Mouse (Mus musculus) forebrain, embryonic 14.5 days (tissue): ENCODE results near the gene Krt75. TPM values are rescaled to one million over a fixed set of nuclear protein-coding genes. Genes with fewer than 3 reads are reported as not detected.

ENCODE experiments used
- ATAC-seq: fragments of 200-750 bp; cut with Nextera tagmentation; 2 replicates; pipeline ENCODE4 v1.8.0; 2017; ENCODE audit warnings: mild to moderate bottlenecking, moderate library complexity
- DNase-seq: peaks from one replicate; pipeline ENCODE4 v3.0.0-alpha.2; 2015; ENCODE audit warnings: low spot score
- H3K27ac ChIP-seq: fragments of 300-500 bp; sonication (generic); 2 replicates; pipeline ENCODE4 v1.5.1; 2014; ENCODE audit warnings: low read depth, mild to moderate bottlenecking, control low read depth, low read length, moderate library complexity
- H3K27me3 ChIP-seq: fragments of 300-500 bp; sonication (generic); replicated peaks from 2 replicates; pipeline ENCODE4 v1.6.1; 2014; ENCODE audit warnings: low read length, control low read depth, mixed read lengths; ENCODE audit not compliant: control insufficient read depth, insufficient read depth
- H3K36me3 ChIP-seq: fragments of 300-500 bp; sonication (generic); 2 replicates; pipeline ENCODE4 v1.6.1; 2014; ENCODE audit warnings: low read length, control low read depth; ENCODE audit not compliant: control insufficient read depth, insufficient read depth
- H3K4me1 ChIP-seq: fragments of 300-500 bp; sonication (generic); 2 replicates; pipeline ENCODE4 v1.6.1; 2014; ENCODE audit warnings: antibody characterized with exemption, low read length, control low read depth; ENCODE audit not compliant: control insufficient read depth, insufficient read depth
- H3K4me2 ChIP-seq: fragments of 300-500 bp; sonication (generic); 2 replicates; pipeline ENCODE4 v1.6.1; 2014; ENCODE audit warnings: mild to moderate bottlenecking, control low read depth, low read length
- H3K4me3 ChIP-seq: fragments of 300-500 bp; sonication (generic); 2 replicates; pipeline ENCODE4 v1.5.1; 2014; ENCODE audit warnings: low read depth, low read length, control low read depth
- H3K9ac ChIP-seq: fragments of 300-500 bp; sonication (generic); 2 replicates; pipeline ENCODE4 v1.6.1; 2014; ENCODE audit warnings: mild to moderate bottlenecking, low read length, control low read depth, moderate library complexity
- H3K9me3 ChIP-seq: fragments of 300-500 bp; sonication (generic); replicated peaks from 2 replicates; pipeline ENCODE4 v1.6.1; 2016; ENCODE audit warnings: low read length, control low read depth, mixed read lengths; ENCODE audit not compliant: control insufficient read depth
- WGBS: fragments of 180-500 bp; shearing (Covaris S2); extraction: QIAGEN DNeasy Blood & Tissue Kit; methylation state at CpG from one replicate; pipeline ENCODE4 v1.1.7; 2014; 5-methylcytosine and 5-hydroxymethylcytosine counted together
- polyA plus RNA-seq: library from polyadenylated mRNA; unstranded; fragments of >200 nt; fragmentation: Nextera tagmentation; extraction: Ambion mirVana; gene quantifications from 2 replicates; pipeline ENCODE4 v1.2.1, GENCODE M21; 2014

The Krt75 gene
- 0.06 TPM in 1 of 2 replicates, not detected in the other for polyA plus RNA-seq

- no peak for DNase-seq
- H3K27ac ChIP-seq, result no peak within 1 kb of the TSS
- no peak within 1 kb of the TSS for H3K4me3 ChIP-seq
- no peak within 1 kb of the TSS for H3K9ac ChIP-seq
- WGBS, result 78% methylated on average over 15 of the region's 15 CpGs
- H3K4me2 ChIP-seq, result no peak within 1 kb of the TSS
- H3K4me1 ChIP-seq, result no peaks in the 10 kb centered on the region
- H3K36me3 ChIP-seq, result no peaks in the 10 kb centered on the region
- no peaks in the 10 kb centered on the region for H3K27me3 ChIP-seq
- no peaks in the 10 kb centered on the region for H3K9me3 ChIP-seq
- no peak for ATAC-seq
Observed at GRCm38 (mm10) chr15:101573796-101574345, at the start of gene Krt75. Gene Krt75, minus strand, starts transcription at chr15:101573904.

- H3K9ac ChIP-seq, result no peak overlapping the region
- H3K27ac ChIP-seq, result no peak overlapping the region
- ATAC-seq (no peak), DNase-seq (no peak)
- no peaks in the 10 kb centered on the region for H3K27me3 ChIP-seq
- no peaks in the 10 kb centered on the region for H3K4me1 ChIP-seq
- no peaks in the 10 kb centered on the region for H3K36me3 ChIP-seq
- H3K4me3 ChIP-seq, result no peak overlapping the region
- H3K9me3 ChIP-seq, result no peaks in the 10 kb centered on the region
- WGBS, result 64% methylated on average over 6 of the region's 6 CpGs
- H3K4me2 ChIP-seq, result no peak overlapping the region
Observed at GRCm38 (mm10) chr15:101599123-101599522, 25.4 kb upstream of the Krt75 start.

GRCm38 (mm10) chr15:101588216-101588615 is 14.5 kb upstream of the Krt75 start:
- Histone ChIP-seq H3K36me3 (no peaks in the 10 kb centered on the region), H3K27me3 (no peaks in the 10 kb centered on the region), H3K4me2 (no peak overlapping the region), H3K27ac (no peak overlapping the region), H3K9ac (no peak overlapping the region), H3K4me1 (no peaks in the 10 kb centered on the region), H3K9me3 (no peaks in the 10 kb centered on the region), H3K4me3 (no peak overlapping the region)
- 80% methylated on average over 10 of the region's 10 CpGs for WGBS
- DNase-seq (no peak), ATAC-seq (no peak)

- H3K27ac ChIP-seq, result no peak overlapping the region
- WGBS, result 55% methylated on average over 2 of the region's 2 CpGs
- no peak for ATAC-seq
- no peak overlapping the region for H3K4me2 ChIP-seq
- no peak overlapping the region for H3K4me3 ChIP-seq
- no peak for DNase-seq
- H3K4me1 ChIP-seq, result no peaks in the 10 kb centered on the region
- H3K9me3 ChIP-seq, result no peaks in the 10 kb centered on the region
- H3K36me3 ChIP-seq, result no peaks in the 10 kb centered on the region
- no peaks in the 10 kb centered on the region for H3K27me3 ChIP-seq
- no peak overlapping the region for H3K9ac ChIP-seq
Observed at GRCm38 (mm10) chr15:101584456-101584855, 10.8 kb upstream of the Krt75 start.

- Histone ChIP-seq H3K27me3 (no peaks in the 10 kb centered on the region), H3K36me3 (no peaks in the 10 kb centered on the region), H3K9me3 (no peaks in the 10 kb centered on the region), H3K4me2 (no peak overlapping the region), H3K4me3 (no peak overlapping the region), H3K4me1 (no peaks in the 10 kb centered on the region), H3K27ac (no peak overlapping the region), H3K9ac (no peak overlapping the region)
- WGBS, result 83% methylated on average over 8 of the region's 8 CpGs
- DNase-seq (no peak), ATAC-seq (no peak)
Observed at GRCm38 (mm10) chr15:101583211-101583965, 9.7 kb upstream of the Krt75 start.

- H3K36me3 ChIP-seq, result no peaks in the 10 kb centered on the region
- 81% methylated on average over 3 of the region's 3 CpGs for WGBS
Observed at GRCm38 (mm10) chr15:101581701-101582100, 8.0 kb upstream of the Krt75 start.

GRCm38 (mm10) chr15:101575506-101575905 is 1.8 kb upstream of the Krt75 start:
- WGBS, result 92% methylated on average over 5 of the region's 5 CpGs
- ATAC-seq, result no peak
- H3K4me3 ChIP-seq, result no peak overlapping the region

More at GRCm38 (mm10) chr15:101581701-101582100, 8.0 kb upstream of the Krt75 start:
- H3K9ac ChIP-seq, result no peak overlapping the region
- no peaks in the 10 kb centered on the region for H3K4me1 ChIP-seq
- no peaks in the 10 kb centered on the region for H3K9me3 ChIP-seq
- no peaks in the 10 kb centered on the region for H3K27me3 ChIP-seq
- no peak overlapping the region for H3K27ac ChIP-seq
- no peak for ATAC-seq
- no peak overlapping the region for H3K4me3 ChIP-seq
- no peak overlapping the region for H3K4me2 ChIP-seq
- DNase-seq, result no peak

GRCm38 (mm10) chr15:101567780-101568179 is 5.9 kb downstream of the Krt75 start:
- Histone ChIP-seq H3K27me3 (no peaks in the 10 kb centered on the region), H3K9ac (no peak overlapping the region), H3K36me3 (no peaks in the 10 kb centered on the region), H3K4me3 (no peak overlapping the region), H3K27ac (no peak overlapping the region), H3K9me3 (no peaks in the 10 kb centered on the region), H3K4me1 (no peaks in the 10 kb centered on the region), H3K4me2 (no peak overlapping the region)
- WGBS, result 45% methylated on average over 7 of the region's 7 CpGs
- DNase-seq (no peak), ATAC-seq (no peak)

More at GRCm38 (mm10) chr15:101575506-101575905, 1.8 kb upstream of the Krt75 start:
- Histone ChIP-seq H3K27ac (no peak overlapping the region), H3K4me1 (no peaks in the 10 kb centered on the region), H3K9me3 (no peaks in the 10 kb centered on the region), H3K9ac (no peak overlapping the region), H3K27me3 (no peaks in the 10 kb centered on the region), H3K4me2 (no peak overlapping the region), H3K36me3 (no peaks in the 10 kb centered on the region)
- no peak for DNase-seq

- 74% methylated on average over 5 of the region's 5 CpGs for WGBS
- Histone ChIP-seq H3K27ac (no peak within 1 kb of the TSS), H3K4me1 (peaks cover 4% of the 10 kb centered on the region; the same call in 1 of the 2 replicates), H3K27me3 (no peaks in the 10 kb centered on the region), H3K4me2 (no peak within 1 kb of the TSS), H3K9me3 (no peaks in the 10 kb centered on the region), H3K4me3 (no peak within 1 kb of the TSS), H3K36me3 (no peaks in the 10 kb centered on the region), H3K9ac (no peak within 1 kb of the TSS)
- DNase-seq (no peak), ATAC-seq (no peak)
Observed at GRCm38 (mm10) chr15:101562850-101563249, 10.9 kb downstream of the Krt75 start, which contains the start of gene Krt90. Gene Krt90, minus strand, starts transcription at chr15:101562950.
